Mouse (Mus musculus) MEL (cell line): ENCODE measurements at regions not wholly inside any gene's neighbourhood (a gene's known extent, or its start where the extent isn't known, plus 50 kb on each side); places are given as distances from the start of the nearest gene placed in this dataset.

Experiments
- ELF1 ChIP-seq: IDR thresholded peaks from 2 replicates; pipeline ENCODE4 v1.6.1; 2014; ENCODE audit warnings: low read depth, mild to moderate bottlenecking, inconsistent platforms, low read length, improper control_type of control experiment, moderate library complexity
- POLR2A ChIP-seq, 2 experiments: IDR thresholded peaks; 2 replicates each; pipeline ENCODE4 v1.6.1; 2011 to 2012; ENCODE audit warnings: low read length in 2 of 2, mild to moderate bottlenecking in 2 of 2, control low read depth in 1 of 2, improper control_type of control experiment in 1 of 2, low read depth in 1 of 2, moderate library complexity in 1 of 2; ENCODE audit not compliant: control insufficient read depth in 1 of 2, insufficient read depth in 1 of 2, poor library complexity in 1 of 2
- ZNF384 ChIP-seq: IDR thresholded peaks from 2 replicates; pipeline ENCODE4 v1.6.1; 2012; ENCODE audit warnings: low read depth, mild to moderate bottlenecking, inconsistent platforms, low read length, improper control_type of control experiment

DNA sequence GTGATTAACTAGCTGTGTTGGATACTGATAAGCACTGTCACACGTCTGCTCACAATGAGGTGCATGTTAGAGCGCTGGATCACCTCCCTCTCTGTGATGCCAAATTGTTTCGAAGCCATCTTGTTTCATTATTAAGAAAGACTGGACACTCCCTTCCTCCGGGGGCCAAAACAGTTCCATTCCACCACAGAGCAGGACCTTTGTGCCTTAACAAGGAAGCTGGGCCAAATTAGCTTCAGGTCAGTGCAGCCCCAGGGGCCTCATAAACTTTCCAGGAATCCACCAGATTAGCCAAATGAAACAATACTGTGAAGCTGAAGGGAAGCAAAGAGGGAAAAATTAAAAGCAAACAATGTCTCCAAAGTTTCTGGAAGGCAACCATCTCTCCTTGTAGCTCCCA lies 241.9 kb downstream of the Dkk2 start:
- no peak for TF ChIP-seq POLR2A (IDR thresholded peaks at IDR 0.05; ENCODE audit: control insufficient read depth in 1 of 2, insufficient read depth in 1 of 2, low read depth in 1 of 2, low read length in 2 of 2, poor library complexity in 1 of 2)
- TF ChIP-seq ZNF384, result no peak
- TF ChIP-seq ELF1, result no peak
